Mouse (Mus musculus) B cell, adult (primary cell): ENCODE data around the gene Nexmif. TPM values are rescaled to one million over a fixed set of nuclear protein-coding genes. Genes with fewer than 3 reads are reported as not detected.

Experiments
- total RNA-seq: library from RNA; stranded (reverse); gene quantifications from 4 replicates; pipeline ENCODE4 v1.2.4, GENCODE M21; 2023; ENCODE audit not compliant: inconsistent age

Gene Nexmif
- not detected in 4 replicates for total RNA-seq

GRCm38 (mm10) chrX:104200736-104201591, at the start of gene Nexmif:
TSS of gene Nexmif (minus strand) at chrX:104201185.

Other genes with a start within 250 kb of the Nexmif start
- 102 to 125 TPM (median 120 TPM) in 4 replicates for gene Rlim, start 219.9 kb downstream of the Nexmif start, total RNA-seq
- 21.0 to 23.8 TPM (median 22.4 TPM) in 4 replicates for gene Abcb7, start 212.7 kb upstream of the Nexmif start, total RNA-seq